Mouse (Mus musculus): ENCODE results near the gene Gemin4. TPM values are rescaled to one million over a fixed set of nuclear protein-coding genes. Genes with fewer than 3 reads are reported as not detected.

The Gemin4 gene
- polyA plus RNA-seq (2012; ENCODE audit: low replicate concordance), result 1.4 and 4.3 TPM in 2 replicates

DNA sequence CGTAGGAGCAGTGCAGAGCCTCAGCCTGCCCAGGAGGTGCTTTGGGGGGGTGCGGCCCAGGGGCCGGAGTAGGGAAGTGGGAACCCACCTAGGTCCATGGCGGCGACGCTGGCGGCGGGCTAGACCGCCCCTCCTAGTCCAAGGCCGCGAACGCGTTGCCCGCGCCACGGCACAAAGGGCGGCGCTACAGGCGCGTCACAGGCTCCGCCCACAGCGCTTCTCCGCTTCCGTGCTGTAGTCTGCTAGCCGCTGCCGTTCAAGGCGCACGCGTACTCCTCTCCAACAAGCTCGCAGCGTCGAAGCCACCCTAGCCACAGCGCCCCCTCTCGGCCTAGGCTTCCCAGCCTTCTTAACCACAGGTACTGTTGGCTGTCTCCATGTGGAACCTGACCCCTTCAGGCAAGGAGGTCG, at the start of gene Gemin4, which contains the start of gene Dbil5:
Gene Gemin4, minus strand, starts transcription at position 275 of the 411 bp plus-strand sequence.
Gene Dbil5, plus strand, starts transcription at position 219 of the 411 bp plus-strand sequence.

GRCm38 (mm10) chr11:76242901-76243810, 25.7 kb upstream of the Gemin4 start, which contains the start of the genes Mrm3 and Glod4:
Mrm3 (plus strand) TSS chr11:76243715.
Glod4 (minus strand) TSS chr11:76243725.

DNA sequence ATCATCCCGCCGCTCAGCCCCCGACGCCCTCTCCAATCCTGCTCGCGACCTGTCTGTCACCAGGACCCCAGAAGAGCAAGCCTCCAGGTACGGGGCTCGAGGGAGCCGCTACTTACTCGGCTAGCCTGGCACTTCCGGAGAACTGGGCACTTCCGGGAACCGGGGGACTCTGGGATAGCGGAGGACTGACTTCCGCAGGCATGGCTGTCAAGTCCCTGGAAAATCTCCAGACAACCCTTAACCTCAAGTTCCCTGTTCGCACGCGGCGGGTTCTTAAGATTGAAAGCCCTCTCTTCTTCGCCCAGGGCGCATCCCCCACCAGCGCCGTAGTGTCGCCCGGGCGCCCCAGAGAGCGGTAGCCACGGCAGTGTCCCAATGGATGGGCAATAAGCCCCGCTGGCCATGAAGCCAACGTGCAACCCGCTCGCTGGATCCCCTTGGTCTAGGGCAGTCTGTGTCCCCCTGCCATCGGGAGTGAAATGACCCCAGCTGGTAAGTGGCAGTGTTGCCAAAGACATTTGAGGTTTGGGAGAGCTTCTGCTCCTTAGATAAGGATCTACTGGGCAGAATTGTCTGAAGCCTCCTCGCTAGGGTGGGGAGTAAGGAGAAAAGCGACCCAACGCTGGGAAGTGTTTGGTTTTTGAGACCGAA, 37.8 kb downstream of the Gemin4 start, which contains the start of the genes Vps53 and Fam57a:
Gene Vps53, minus strand, starts transcription at position 153 of the 651 bp plus-strand sequence.
Gene Fam57a, plus strand, starts transcription at position 177 of the 651 bp plus-strand sequence.

Other genes starting within 250 kb of the Gemin4 start
- gene 1700016K19Rik, start 217.8 kb downstream of the Gemin4 start, polyA plus RNA-seq (2012; ENCODE audit: low replicate concordance), result not detected in 2 replicates
- gene Rflnb, start 189.9 kb downstream of the Gemin4 start, polyA plus RNA-seq (2012; ENCODE audit: low replicate concordance), result 4.4 and 5.5 TPM in 2 replicates
- gene Vps53, start 38.0 kb downstream of the Gemin4 start, polyA plus RNA-seq (2012; ENCODE audit: low replicate concordance), result 8.7 and 17.2 TPM in 2 replicates
- 1.1 and 1.4 TPM in 2 replicates for gene Fam57a, start 38.0 kb downstream of the Gemin4 start, polyA plus RNA-seq (2012; ENCODE audit: low replicate concordance)
- 0.82 TPM in 1 of 2 replicates, not detected in the other for gene Dbil5, start 56 bp downstream of the Gemin4 start, polyA plus RNA-seq (2012; ENCODE audit: low replicate concordance)
- gene Mrm3, start 26.1 kb upstream of the Gemin4 start, polyA plus RNA-seq (2012; ENCODE audit: low replicate concordance), result 9.7 and 11.2 TPM in 2 replicates
- gene Glod4, start 26.1 kb upstream of the Gemin4 start, polyA plus RNA-seq (2012; ENCODE audit: low replicate concordance), result 0.62 and 1.1 TPM in 2 replicates
- gene Nxn, start 181.5 kb upstream of the Gemin4 start, polyA plus RNA-seq (2012; ENCODE audit: low replicate concordance), result 2.5 and 4.4 TPM in 2 replicates
- gene Timm22, start 189.3 kb upstream of the Gemin4 start, polyA plus RNA-seq (2012; ENCODE audit: low replicate concordance), result 7.1 and 13.8 TPM in 2 replicates

Measured in leukemia stem cell, adult 10-12 weeks (primary cell).